Mouse (Mus musculus) frontal cortex, adult (tissue): Measurements from ENCODE around the gene Gm3045.

ENCODE experiments used
- ATAC-seq: cut with Nextera tagmentation; 2 replicates; pipeline ENCODE4 v1.9.2; 2017; ENCODE audit warnings: mild to moderate bottlenecking, moderate library complexity, mixed read lengths; ENCODE audit not compliant: low TSS enrichment

The Gm3045 gene

DNA sequence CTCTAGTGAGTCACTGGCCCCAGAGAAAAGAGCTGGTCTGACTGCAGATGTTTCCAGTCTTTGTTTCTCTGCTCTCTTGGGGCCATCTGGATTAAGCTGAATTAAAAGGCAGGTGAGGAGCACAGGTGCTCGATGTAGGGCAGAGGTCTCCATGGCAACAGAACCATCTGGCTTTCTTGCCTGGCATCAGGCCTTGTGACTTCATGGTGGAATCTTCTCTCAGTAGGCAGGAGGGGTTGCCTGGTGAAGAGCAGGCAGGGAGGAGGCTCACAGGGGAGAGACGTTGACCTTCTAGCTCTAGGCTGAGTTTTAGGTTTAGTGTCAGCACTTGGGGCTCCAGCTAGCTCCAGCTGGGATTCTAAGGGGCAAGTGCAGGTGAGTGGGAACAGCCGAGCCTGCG is at the start of gene Gm3045:
Gene Gm3045 (plus strand): TSS at position 230 of the 400 bp plus-strand sequence.
- ATAC-seq: no peak

DNA sequence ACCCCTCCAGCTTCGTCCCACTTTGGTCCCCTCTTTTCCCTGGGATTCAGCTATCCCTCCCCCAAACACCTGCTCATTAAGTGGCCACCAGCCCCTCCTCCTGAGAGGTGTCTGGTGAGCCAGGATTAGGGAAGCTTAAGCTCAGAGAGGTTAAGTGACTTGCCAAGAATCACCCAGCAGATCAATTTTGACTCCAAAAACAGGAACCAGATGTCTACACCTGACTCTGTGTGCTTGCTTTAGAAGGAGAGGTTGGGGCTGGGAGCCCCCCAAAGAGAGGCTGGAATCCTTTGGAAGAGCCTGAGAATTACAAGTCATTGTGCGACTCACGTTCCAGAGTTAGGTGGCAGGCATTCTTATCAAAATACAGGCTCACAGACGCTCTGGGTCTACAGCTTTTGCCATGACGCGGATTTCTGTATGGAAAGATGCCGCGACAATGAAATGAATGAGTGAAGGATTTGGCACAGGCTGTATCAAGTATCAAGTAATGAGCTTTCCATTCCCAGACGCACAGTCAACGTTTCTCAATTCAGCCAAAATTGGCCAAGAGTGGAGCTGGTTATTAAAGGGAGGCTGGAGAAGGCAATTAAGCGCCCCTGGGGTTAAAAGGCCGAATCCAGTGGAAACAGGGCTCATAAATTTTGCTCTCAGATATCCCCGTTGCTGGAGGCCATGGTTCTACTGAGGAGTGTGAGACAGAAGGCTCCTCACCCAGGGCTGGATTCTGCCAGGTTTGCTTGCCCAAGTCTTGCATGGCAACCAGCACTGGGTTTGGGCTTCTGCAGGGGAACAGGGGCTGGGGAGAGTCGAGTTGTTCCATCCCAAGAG is 45.3 kb upstream of the Gm3045 start:
- no peak for ATAC-seq

DNA sequence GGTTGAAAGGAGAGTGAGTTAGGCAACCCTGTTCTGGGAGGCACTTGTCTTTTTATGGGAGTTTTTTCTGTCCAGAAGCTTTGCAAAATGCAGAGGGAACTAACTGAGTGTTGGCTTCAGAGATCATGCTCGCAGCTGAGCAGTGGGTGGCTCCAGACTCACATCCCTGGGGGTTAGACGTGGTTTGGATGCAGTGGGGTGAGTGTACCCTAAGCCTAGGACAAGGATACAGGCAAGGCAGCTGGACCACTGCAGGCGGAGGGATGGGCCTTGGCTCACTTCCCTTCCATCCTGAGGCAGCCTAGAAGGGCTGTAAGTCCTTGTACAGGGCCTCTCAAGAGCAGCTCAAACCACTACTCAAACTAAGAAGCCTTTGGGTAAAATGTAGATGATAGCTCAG is 43.0 kb upstream of the Gm3045 start:
- ATAC-seq: no peak

DNA sequence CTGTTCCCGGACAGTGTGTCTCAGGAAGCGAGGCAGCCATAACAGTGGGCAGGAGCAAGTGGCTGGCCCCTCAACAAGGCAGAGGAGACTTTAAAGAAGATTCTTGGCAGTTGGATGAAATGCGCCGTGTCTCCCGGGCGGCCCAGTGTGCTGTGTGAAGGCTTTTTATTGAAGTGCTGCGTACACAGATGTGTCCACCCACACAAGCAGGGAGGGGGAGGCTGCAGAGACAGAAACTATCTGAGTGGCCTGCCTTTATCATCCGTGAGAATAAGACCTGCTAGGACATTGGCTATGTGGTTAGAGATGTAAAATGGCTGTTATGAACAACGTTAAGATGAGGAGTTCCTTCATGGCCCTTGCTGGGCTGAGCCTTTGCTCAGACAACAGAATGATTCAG is 40.0 kb upstream of the Gm3045 start:
- peak; percentile 31; the same call in 1 of the 2 replicates for ATAC-seq

DNA sequence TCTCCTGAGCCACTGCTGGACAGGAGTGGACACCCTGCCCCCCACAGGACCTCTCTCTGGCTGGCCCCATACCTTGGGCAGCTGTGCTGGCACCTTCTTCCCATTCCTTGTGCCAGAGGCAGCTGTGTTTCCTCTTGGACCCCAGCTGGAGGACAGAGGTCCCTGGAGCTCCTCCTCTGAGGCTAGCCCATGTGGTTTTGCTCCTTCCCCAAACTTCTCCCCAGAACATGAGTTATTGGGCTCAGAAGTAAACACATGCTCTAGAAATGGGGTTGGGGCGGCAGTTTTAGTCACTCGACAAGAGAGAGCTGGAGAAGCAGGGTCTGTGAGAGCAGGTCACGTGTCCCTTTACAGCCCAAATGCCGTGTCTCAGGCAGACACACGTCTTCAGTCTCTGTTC is 39.0 kb upstream of the Gm3045 start:
- no peak for ATAC-seq

DNA sequence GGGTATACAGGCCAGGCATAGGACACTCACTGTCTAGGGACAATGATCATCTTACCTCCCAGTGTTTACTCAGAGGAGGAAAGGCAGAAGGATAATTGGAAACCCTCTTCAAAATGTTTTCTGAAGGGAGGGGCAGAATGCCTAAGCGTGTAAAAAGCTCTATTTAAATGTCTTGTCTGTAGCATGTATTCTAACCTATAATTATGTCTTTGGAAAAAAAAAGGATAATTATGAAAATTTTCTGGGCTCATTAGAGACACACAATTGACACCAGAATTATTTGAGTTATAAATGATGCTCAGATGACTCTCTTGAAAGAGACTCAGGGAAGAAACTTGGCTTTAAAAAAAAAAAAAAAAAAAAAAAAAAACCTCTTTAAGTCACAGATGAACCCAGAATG is 38.4 kb upstream of the Gm3045 start:
- no peak for ATAC-seq

DNA sequence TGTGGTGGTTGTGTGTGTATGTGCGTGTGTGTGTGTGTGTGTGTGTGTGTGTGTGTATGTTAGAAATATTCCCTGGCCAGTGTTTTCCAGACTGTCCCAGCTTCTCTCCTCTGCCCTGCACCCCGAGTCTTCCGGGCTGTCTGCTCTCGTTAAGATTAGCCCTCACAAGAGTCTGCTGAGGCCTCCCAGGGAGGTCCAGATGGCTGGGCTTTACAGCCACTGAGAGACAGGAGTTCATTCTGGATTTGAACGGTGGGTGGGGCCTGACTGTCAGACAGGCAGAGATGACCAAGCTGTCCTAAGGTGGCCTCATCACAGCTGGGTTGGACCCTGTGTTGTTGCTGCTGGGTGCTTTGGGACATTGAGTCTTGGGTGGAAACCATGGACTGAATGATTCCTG is 28.8 kb upstream of the Gm3045 start:
- ATAC-seq: no peak

DNA sequence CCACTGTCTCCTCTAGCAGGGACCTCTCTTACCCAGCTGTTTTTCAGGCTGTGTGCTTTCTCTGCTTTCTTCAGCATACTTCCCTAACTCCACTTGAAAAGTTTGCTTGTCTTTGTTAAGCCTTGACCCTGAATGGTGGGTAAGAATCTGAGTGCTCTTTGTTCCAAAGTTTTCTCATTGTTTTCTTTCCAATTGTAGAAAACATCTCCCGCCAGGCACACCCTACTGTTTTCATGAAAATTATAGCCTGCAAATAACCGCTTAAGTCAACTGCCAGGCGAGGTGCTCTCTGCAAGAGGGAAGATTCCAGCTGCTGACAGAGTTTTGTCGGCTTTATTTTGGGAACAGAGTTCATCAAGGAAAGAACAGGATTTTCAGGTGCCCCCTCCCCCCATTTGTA is 25.2 kb upstream of the Gm3045 start:
- ATAC-seq: no peak

DNA sequence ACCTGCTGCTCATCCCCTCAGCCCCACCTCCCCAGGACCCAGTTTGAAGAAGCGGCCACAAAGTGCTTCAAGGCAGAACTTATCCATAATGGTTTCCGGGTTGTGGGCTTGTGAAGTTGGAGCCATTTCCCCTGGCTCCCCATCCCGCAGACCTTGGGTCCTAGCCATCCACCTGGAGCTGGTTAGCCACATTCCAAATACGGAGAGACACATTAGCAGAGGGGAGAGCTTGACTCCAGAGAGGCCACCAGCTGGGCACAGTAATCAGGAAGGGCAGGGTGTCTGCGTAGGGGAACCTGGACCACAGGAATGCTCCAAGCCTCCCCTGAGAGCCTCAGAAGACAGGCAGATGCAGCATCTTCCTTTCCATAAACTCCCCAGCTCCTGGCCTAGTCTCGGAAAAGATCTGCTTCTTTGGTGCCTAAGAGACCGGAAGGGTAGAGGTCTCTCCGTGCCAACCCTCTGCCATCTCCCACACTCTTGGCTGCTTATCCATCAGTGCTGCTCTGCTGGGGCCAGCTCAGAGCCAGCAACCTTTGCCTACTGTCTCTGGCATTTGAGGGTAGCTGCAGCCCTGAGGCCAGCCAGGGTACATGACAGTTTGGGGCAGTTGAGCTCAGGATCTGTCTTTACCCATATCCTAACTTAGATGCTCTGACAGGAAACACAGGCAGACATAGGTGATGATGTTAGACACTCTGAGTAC is 22.9 kb upstream of the Gm3045 start:
- no peak for ATAC-seq

DNA sequence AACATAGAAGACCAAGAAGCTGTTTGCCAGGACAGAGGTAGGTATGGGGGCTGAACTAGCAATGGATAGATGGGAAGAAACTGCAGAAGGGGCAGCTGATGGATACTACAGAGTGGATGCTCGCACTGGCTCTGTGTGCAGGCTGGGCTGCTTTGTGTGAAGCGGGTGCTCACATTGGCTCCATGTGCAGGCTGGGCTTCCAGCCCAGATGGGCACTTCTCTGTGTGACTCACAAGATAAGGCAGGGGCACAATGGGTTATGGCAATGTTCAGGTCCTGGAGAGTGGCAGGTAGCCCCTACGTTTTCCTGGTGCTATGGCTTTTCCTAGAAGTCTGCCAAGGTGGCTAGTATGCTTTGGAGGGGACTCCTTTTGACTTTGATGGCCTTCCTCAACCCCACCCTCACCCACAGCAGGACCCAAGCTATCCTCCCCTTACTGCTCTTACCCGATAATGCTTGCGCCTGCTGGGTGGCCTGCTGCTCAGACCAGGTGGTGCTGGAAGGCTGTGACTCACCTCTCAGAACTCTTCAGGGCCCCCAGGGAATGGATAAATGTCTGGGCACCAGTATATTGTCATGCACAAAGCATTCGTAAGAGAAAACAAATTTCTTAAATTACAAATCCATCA is 21.8 kb upstream of the Gm3045 start:
- ATAC-seq: no peak

DNA sequence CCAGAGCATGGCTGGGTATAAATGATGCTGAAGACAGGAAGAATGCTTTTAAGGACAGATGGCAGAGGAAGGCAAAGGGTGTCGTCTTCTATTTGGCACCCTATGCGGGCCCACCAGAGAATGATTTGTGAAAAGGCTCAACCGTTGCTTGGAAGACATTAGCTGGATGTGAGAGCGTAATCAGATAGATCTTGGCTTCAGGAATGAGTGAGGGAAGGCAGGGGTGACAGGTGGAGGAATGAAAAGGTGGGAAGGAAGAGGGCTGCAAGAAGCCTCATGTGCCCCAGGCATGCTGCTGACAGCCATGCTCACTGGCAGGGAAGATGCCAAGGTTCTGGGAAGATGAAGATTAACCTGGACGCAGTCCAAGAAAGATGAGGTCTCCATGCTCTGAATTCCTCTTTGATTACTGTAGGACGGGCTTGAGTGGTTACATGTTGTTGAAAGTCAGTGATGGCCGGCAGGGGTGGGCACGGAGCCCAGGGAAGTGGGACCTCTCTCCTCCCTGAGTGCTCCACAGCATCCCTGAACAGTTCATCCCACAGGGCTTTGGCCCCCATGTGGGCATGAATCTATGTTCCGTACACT is 14.0 kb upstream of the Gm3045 start:
- no peak for ATAC-seq

DNA sequence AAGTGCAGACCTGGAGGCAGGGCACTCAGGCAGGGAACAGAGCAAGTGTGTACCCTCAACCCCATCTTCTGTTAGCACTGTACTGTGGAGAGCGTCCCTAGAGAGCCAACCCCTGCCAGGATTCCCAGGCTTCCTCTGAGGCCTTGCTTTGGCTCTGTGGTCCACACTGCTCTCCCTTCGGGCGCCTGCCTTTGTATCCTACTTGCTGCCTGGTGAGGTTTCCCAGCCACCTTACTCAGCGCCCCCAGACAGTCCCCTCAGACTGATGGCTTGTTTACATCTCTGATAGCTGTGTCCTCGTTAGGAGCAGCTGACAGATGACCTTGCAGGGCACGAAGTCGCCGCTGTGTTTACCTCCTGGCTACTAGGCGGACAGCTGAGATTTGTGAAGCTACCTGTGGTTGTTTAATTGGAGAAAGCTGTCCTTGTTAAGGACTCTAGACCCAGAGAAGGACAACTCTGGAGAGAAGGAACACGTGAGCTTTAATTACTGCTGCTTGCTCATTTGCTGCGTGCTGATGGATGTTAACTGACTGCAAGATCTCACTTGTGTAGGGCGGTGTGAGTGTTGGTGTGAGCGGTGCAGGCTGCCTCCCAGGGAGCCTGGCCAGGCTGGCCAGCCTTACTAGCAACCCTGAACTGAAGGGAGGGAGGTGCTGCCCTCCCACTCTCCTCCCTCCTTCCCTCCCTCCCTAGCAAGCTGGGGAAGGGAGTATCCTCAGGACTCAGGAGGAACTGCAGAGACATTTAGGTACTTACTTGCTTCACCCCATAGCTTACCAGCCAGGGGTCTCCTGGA is 7.5 kb upstream of the Gm3045 start:
- no peak for ATAC-seq

DNA sequence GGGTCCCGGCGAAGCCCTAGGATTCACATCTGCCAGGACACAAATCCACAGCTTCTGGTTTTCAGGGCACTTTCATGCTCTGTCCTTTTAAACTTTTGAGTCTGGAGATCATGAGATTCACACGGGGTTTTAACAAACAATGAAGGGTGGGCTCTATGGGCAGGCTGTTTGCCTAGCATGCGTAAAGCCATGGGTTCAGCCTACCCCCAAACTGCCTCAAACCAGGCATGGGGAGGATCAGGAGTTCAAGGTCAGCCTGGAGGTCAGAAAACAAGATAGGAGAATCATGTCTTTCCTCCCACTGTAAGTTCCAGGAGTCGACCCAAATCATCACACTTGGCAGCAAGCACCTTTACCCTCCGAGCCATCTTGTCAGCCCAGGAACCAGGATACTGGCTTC is 6.9 kb upstream of the Gm3045 start:
- ATAC-seq: no peak

DNA sequence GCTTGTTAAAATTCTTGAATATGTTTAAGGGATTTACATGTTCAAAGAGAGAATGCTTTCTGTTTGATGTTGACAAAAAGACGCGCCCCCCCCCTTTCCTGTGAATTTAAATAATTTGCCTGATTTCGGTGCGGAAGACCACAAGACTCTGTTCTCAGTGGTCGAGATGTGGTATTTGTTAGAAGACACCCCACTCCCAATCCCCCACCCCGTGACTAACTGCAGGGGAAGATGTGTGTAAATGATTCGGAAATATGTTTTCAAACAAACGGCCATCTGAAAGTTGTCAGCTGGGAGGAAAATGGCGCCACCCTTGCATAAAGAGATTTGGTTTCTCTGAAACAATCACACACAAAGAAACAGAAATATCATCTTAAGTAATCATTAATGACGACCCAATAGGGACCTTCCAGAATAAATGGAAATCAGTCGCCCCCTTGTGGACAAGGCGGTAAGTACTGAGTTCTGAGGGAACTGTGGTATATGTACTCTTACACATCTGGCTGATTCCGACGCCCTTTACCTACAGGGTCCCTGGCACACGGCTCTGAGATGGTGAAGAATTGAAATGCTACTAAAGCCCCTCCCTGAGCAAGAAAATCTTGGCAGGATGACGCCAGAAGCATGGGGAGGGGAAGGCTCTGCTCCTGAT is 4.2 kb upstream of the Gm3045 start:
- ATAC-seq: peak; percentile 16; the same call in 1 of the 2 replicates

DNA sequence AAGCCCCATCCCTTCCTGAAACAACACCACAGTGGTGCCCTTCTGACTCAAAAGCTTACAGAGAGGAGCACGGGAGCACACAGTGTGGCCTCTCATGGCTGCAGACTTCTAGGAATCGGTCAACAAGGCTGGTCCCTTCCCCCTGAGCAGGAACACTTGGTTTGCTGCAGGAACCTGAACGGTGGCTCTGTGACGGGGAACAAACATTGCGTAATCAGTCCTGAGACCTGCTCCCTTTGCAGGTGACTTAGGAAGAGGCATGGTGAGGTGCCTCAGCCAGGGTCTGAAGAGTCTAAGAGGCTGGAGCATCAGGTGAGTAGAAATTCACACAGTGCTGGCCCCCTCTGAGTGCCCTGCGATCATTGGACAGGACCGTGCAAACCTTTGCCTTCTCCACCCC is 463 bp upstream of the Gm3045 start:
- ATAC-seq: no peak

DNA sequence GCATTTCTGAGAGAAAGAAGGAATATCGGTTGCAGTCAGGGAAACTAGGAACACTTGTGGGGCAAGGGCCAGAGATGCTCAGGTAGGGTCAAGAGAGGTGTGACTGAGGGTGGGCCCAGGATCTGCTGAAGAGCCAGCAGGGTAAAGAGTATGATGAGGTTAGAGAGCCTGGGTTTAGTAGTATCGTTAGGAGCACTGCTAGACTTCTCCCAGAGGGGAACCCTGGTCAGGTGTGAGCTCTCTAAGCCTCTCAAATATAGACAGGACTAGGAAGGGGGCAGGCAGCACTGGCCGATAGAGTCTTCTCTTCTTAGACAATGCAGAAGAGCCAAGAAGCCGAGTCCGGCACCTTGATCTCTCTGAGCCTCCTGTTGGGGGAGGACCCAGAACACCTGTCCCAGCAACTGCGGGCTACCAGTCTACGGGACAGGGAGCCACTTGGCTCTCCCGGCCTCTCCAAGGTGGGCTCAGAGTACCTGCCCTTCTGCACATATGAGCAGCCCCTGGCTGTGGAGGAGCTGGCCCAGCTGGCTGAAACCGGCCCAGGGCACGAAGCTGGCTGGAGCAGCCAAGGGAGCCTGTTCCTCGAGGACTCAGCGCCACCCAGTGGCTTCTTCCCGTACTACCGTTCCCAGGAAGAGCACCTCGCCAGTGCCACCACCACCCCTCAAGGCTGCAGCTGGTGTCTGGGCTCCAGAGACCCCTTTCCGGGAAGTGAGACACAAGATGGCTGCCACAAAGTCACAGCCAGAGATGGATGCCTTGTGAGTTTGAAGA is 2.5 kb downstream of the Gm3045 start:
- peak; percentile 82 for ATAC-seq

DNA sequence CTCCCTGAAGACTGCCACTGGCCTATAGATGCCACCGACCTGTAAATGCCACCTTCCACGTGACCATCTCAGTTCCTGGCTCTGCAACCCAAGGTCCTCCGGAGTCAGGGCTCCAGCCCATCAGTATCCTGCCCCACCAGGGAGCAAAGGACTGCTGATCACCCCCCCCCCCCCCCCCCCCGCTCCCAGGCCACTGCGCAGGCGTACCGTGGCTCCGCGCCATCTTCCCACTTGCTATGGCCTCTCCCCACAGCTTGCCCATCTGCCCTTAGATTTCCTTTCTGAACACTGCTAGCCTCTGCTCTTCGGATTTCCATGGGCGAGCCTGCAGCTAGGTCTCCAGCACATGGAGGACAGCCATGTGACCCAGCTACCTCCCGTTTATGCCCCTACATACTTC is 6.1 kb downstream of the Gm3045 start:
- no peak for ATAC-seq

DNA sequence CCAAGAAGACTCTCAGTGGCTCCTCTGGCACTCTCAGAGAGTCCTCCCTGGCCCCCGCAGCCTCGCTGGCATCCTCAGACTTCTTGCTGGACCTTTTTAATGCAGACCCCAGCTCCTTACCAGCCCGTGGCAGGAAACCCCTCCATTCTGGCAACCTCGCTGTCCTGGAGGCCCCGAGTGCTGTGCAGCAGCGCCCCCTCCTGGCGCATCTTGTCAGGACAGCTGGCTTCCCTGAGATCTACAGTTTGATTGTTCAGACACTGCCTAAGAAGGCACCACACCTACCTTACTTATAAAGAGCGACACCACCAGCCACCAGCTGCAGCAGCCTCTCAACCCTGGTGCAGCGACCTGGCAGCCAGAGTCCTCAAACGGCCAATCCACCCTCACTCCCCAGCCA is 7.1 kb downstream of the Gm3045 start:
- ATAC-seq: peak; percentile 46; the same call in 1 of the 2 replicates

DNA sequence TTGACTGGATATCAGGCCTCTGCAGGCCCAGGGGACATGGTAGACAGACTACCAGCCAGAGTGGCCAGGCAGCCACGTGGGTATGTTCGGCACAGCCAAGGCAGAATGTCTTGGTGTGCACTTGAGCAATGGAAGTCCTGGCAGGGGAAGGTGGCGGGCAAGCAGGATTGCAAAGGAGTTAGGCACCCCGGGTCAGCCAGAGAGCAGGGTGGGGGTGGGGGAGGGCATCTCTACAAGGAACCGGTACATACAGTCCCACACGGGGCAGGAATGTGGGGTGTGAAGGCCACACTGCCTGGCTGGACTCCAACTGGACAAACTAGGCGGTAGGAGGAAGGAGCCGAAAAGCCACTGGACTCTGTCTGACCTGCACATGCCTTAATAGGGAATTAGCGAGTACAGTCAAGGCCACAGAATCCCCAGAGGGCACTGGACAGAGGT is 7.9 kb downstream of the Gm3045 start:
- no peak for ATAC-seq

DNA sequence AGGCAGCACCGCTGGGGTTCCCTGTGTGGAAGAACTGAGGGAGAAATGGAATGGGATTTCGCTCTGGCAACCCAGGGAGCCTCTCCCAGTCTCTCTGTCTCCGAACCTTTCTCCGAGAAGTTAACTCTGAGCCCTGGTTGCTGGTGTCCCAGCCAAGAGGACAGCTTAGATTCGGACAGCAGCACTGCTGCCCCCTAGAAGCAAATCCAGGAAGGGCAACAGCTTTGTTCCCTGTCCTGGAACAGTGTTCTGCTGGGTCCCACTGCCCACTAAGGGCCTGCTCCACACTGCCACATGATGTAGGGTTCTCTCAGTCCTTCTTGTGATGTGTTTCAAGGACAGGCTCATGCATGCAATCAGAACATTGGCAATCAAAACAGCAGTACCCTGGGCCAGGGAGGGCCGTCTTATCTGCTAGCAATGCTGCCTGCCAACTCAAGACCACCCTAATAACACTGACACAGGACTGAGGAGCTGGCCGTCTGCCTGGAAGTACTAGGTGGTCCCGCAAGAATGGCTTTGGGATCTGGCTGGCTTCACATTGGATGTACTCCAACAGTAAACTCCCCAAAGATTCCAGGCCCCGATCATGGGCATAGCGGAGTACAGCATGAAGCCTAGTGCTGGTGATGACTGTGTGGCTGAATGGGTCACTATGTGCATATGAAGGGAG is 9.4 kb downstream of the Gm3045 start:
- no peak for ATAC-seq
